Mouse (Mus musculus) embryonic fibroblast, embryonic 13.5 days (primary cell): ENCODE results near the gene Slc35c1.

Experiments
- CTCF ChIP-seq: IDR thresholded peaks from 2 replicates; pipeline ENCODE4 v1.5.1; 2011; ENCODE audit warnings: mild to moderate bottlenecking, control low read depth, low read length, moderate library complexity, borderline replicate concordance; ENCODE audit not compliant: insufficient read depth
- POLR2A ChIP-seq: IDR thresholded peaks from 2 replicates; pipeline ENCODE4 v1.6.1; 2011; ENCODE audit warnings: low read depth, mild to moderate bottlenecking, control low read depth, low read length, moderate library complexity

GRCm38 (mm10) chr2:92482551-92482950 lies 22.2 kb upstream of the Slc35c1 start:
- TF ChIP-seq CTCF (no peak), POLR2A (no peak)
